Mouse (Mus musculus): ENCODE measurements around the gene Vpreb2. TPM values are rescaled to one million over a fixed set of nuclear protein-coding genes. Genes with fewer than 3 reads are reported as not detected.

Vpreb2 gene
- not detected in 2 replicates for polyA plus RNA-seq (2021; fragmentation: Nextera tagmentation)
- long read RNA-seq, experiment 1 = 0 reads
- long read RNA-seq, experiment 2 = 0 reads

DNA sequence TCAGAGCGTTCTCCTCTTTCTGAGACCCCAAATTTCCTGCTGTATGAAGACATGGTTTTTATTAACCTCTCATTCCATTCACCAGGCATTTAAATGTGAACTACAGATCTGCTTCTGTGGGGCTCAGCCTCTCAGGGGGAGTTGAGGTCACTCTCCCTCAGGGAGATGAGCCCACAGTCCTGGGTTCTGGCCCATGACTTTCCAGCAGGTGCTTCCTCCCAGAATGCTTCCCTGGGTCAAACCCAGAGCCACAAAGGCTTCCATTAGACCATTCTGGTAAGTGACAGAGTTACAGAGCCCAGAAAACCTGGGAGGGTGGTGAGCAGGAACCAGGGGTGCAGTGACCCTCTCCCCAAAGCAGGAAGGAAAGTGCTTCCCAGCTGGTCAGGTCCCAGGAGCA is at the start of gene Vpreb2:
TSS of gene Vpreb2 (plus strand) at position 301 of the 400 bp plus-strand sequence.

Other genes with a start within 250 kb of the Vpreb2 start
- 38.4 and 54.4 TPM in 2 replicates for gene Med15, start 247.5 kb upstream of the Vpreb2 start, polyA plus RNA-seq (2021; fragmentation: Nextera tagmentation)
- gene Klhl22, start 220.8 kb upstream of the Vpreb2 start, polyA plus RNA-seq (2021; fragmentation: Nextera tagmentation) = 75.3 and 87.1 TPM in 2 replicates
- 0.36 and 1.6 TPM in 2 replicates for gene Scarf2, start 183.1 kb upstream of the Vpreb2 start, polyA plus RNA-seq (2021; fragmentation: Nextera tagmentation)
- gene B830017H08Rik, start 147.3 kb upstream of the Vpreb2 start, polyA plus RNA-seq (2021; fragmentation: Nextera tagmentation) = 0.82 and 5.6 TPM in 2 replicates
- 2.3 and 2.4 TPM in 2 replicates for gene Car15, start 142.1 kb upstream of the Vpreb2 start, polyA plus RNA-seq (2021; fragmentation: Nextera tagmentation)
- 0.16 and 0.21 TPM in 2 replicates for gene Gm20518, start 88.8 kb upstream of the Vpreb2 start, polyA plus RNA-seq (2021; fragmentation: Nextera tagmentation)
- not detected in 2 replicates for gene Tssk1, start 86.2 kb upstream of the Vpreb2 start, polyA plus RNA-seq (2021; fragmentation: Nextera tagmentation)
- gene Dgcr2, start 81.9 kb upstream of the Vpreb2 start, polyA plus RNA-seq (2021; fragmentation: Nextera tagmentation) = 64.2 and 70.9 TPM in 2 replicates
- not detected in 2 replicates for gene Tssk2, start 81.8 kb upstream of the Vpreb2 start, polyA plus RNA-seq (2021; fragmentation: Nextera tagmentation)
- 16.3 and 17.7 TPM in 2 replicates for gene Ess2, start 69.1 kb upstream of the Vpreb2 start, polyA plus RNA-seq (2021; fragmentation: Nextera tagmentation)
- 0.19 TPM in 1 of 2 replicates, not detected in the other for gene Gsc2, start 65.4 kb upstream of the Vpreb2 start, polyA plus RNA-seq (2021; fragmentation: Nextera tagmentation)
- 57.7 and 68.3 TPM in 2 replicates for gene Slc25a1, start 52.2 kb upstream of the Vpreb2 start, polyA plus RNA-seq (2021; fragmentation: Nextera tagmentation)
- 155 and 169 TPM in 2 replicates for gene Dgcr6, start 72.4 kb downstream of the Vpreb2 start, polyA plus RNA-seq (2021; fragmentation: Nextera tagmentation)
- gene Prodh, start 109.8 kb downstream of the Vpreb2 start, polyA plus RNA-seq (2021; fragmentation: Nextera tagmentation) = 45.3 and 63.1 TPM in 2 replicates
- 14.9 and 66.7 TPM in 2 replicates for gene Rtn4r, start 147.2 kb downstream of the Vpreb2 start, polyA plus RNA-seq (2021; fragmentation: Nextera tagmentation)
- not detected in 2 replicates for gene Ccdc188, start 237.5 kb downstream of the Vpreb2 start, polyA plus RNA-seq (2021; fragmentation: Nextera tagmentation)